Mouse (Mus musculus) embryonic facial prominence, embryonic 11.5 days (tissue): ENCODE measurements around the gene Rpl12. TPM values are rescaled to one million over a fixed set of nuclear protein-coding genes. Genes with fewer than 3 reads are reported as not detected.

Experiments
- ATAC-seq: fragments of 200-750 bp; cut with Nextera tagmentation; replicated peaks from 2 replicates; pipeline ENCODE4 v1.8.0; 2017; ENCODE audit warnings: low read depth; ENCODE audit not compliant: insufficient number of reproducible peaks, low FRiP score, low TSS enrichment
- DNase-seq: peaks from one replicate; pipeline ENCODE4 v3.0.0-alpha.2; 2015; ENCODE audit warnings: low spot score
- H3K27ac ChIP-seq: fragments of 300-500 bp; sonication (generic); replicated peaks from 2 replicates; pipeline ENCODE4 v1.5.1; 2014; ENCODE audit warnings: mild to moderate bottlenecking, low read depth, low read length, control low read depth
- H3K27me3 ChIP-seq: fragments of 300-500 bp; sonication (generic); 2 replicates; pipeline ENCODE4 v1.6.1; 2014; ENCODE audit warnings: mild to moderate bottlenecking, low read length, moderate library complexity, mixed read lengths; ENCODE audit not compliant: control insufficient read depth, insufficient read depth
- H3K36me3 ChIP-seq: fragments of 300-500 bp; sonication (generic); replicated peaks from 2 replicates; pipeline ENCODE4 v1.6.1; 2014; ENCODE audit warnings: low read depth, mild to moderate bottlenecking, low read length, moderate library complexity, mixed read lengths; ENCODE audit not compliant: control insufficient read depth, insufficient read depth
- H3K4me1 ChIP-seq: fragments of 300-500 bp; sonication (generic); 2 replicates; pipeline ENCODE4 v1.6.1; 2014; ENCODE audit warnings: low read length, mixed read lengths; ENCODE audit not compliant: control insufficient read depth, insufficient read depth
- H3K4me2 ChIP-seq: fragments of 300-500 bp; sonication (generic); 2 replicates; pipeline ENCODE4 v1.6.1; 2014; ENCODE audit warnings: low read depth, mild to moderate bottlenecking, control low read depth, low read length, moderate library complexity
- H3K4me3 ChIP-seq: fragments of 300-500 bp; sonication (generic); 2 replicates; pipeline ENCODE4 v1.5.1; 2014; ENCODE audit warnings: low read depth, low read length, control low read depth
- H3K9ac ChIP-seq: fragments of 300-500 bp; sonication (generic); replicated peaks from 2 replicates; pipeline ENCODE4 v1.6.1; 2014; ENCODE audit warnings: mild to moderate bottlenecking, control low read depth, low read length
- H3K9me3 ChIP-seq: fragments of 300-500 bp; sonication (generic); replicated peaks from 2 replicates; pipeline ENCODE4 v1.6.1; 2016; ENCODE audit warnings: mild to moderate bottlenecking, low read length, inconsistent platforms, mixed read lengths; ENCODE audit not compliant: control insufficient read depth
- WGBS: fragments of 180-500 bp; shearing (Covaris S2); extraction: QIAGEN DNeasy Blood & Tissue Kit; methylation state at CpG from one replicate; pipeline ENCODE4 v1.1.7; 2014; 5-methylcytosine and 5-hydroxymethylcytosine counted together
- polyA plus RNA-seq: library from polyadenylated mRNA; unstranded; fragments of >200 nt; fragmentation: Nextera tagmentation; extraction: Ambion mirVana; gene quantifications from 2 replicates; pipeline ENCODE4 v1.2.1, GENCODE M21; 2014

Rpl12 gene
- 162 and 191 TPM in 2 replicates for polyA plus RNA-seq

DNA sequence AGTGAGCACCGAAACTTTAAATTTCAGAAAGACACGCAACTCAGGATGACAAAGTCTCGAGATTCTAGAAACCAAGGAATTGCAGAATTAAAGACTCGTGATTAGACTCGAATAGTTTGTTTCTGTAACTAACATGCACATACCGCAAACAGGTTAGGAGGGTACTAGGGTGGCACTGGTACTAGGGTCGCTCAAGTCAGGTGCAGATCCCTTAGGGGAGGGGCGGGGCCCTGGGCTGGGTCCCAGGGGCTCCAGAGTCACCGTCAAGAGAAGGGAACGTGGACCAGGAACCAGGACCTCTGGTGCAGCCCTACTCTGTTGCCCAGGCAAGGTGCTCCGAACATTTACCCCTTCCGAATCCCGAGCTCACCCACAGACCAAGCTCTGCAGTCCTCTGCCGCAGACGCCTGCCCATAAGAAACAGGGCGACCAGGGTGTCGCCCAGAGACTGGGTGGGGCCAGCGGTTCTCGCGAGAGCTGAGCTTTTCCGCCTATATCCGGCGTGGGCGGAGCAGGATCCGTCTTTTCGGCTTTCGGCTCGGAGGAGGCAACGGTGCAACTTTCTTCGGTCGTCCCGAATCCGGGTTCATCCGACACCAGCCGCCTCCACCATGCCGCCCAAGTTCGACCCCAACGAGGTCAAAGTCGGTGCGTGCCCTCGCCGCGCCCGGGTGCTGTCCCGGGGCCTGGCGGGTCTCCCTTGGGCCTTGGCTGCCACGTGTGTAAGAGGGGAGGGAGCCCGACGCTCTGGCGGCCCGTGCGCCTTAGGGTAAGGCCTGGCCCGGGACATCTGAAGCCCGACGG, at the start of gene Rpl12, which contains the start of gene Lrsam1:
TSS of gene Rpl12 (plus strand) at position 368 of the 804 bp plus-strand sequence.
TSS of gene Lrsam1 (minus strand) at position 423 of the 804 bp plus-strand sequence.
- Histone ChIP-seq H3K9me3 (no peaks in the 10 kb centered on the region), H3K4me3 (peak within 1 kb of the TSS; percentile 92), H3K27ac (peak within 1 kb of the TSS; percentile 80), H3K36me3 (peaks cover 10% of the 10 kb centered on the region), H3K9ac (peak within 1 kb of the TSS; percentile 97), H3K27me3 (no peaks in the 10 kb centered on the region), H3K4me1 (peaks cover 4% of the 10 kb centered on the region; the same call in 1 of the 2 replicates), H3K4me2 (peak within 1 kb of the TSS; percentile 87)
- ATAC-seq: peak; percentile 88
- peak; percentile 95 for DNase-seq
- WGBS: 3% methylated on average over 55 of the region's 55 CpGs

DNA sequence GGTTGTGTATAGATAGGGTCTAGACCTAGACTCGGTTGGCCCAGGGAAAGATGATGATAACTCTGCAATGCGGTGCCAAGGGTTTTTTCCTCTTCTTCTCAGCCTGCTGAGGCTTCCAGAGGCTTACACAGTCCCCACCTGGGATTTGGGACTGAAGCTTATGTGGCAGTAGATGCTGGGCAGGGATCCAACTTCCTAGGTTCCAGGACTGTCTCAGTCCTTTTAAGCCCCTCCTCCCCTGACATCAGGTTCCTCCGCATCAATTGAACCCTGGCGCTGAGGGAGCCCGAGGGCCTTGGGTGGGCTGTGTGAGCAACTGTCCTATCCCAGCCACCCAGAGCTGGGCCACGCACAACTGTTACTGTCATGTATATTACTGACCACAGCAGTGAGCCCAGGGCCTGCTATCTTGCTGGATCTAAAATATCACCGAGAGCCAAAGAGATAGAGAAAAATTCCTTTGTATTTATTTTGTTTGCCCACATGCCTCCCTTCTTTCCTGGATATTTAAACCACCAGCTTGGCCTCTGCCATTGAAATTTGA, 49.6 kb upstream of the Rpl12 start:
- no peak for DNase-seq
- H3K9me3 ChIP-seq: no peaks in the 10 kb centered on the region
- H3K27ac ChIP-seq: no peak overlapping the region
- H3K36me3 ChIP-seq: no peaks in the 10 kb centered on the region; the same call in 1 of the 2 replicates
- no peaks in the 10 kb centered on the region for H3K27me3 ChIP-seq
- no peaks in the 10 kb centered on the region; the same call in none of the 2 replicates for H3K4me1 ChIP-seq
- ATAC-seq: no peak
- H3K4me3 ChIP-seq: no peak overlapping the region
- no peak overlapping the region for H3K4me2 ChIP-seq
- H3K9ac ChIP-seq: no peak overlapping the region
- 83% methylated on average over 7 of the region's 7 CpGs for WGBS

- 26% methylated on average over 19 of the region's 19 CpGs for WGBS
- H3K4me2 ChIP-seq: no peak overlapping the region
- no peaks in the 10 kb centered on the region; the same call in 1 of the 2 replicates for H3K36me3 ChIP-seq
- H3K27ac ChIP-seq: no peak overlapping the region
- no peaks in the 10 kb centered on the region for H3K9me3 ChIP-seq
- H3K4me3 ChIP-seq: no peak overlapping the region
- ATAC-seq (no peak), DNase-seq (peak; percentile 93)
- no peaks in the 10 kb centered on the region; the same call in 1 of the 2 replicates for H3K4me1 ChIP-seq
- H3K27me3 ChIP-seq: no peaks in the 10 kb centered on the region
- H3K9ac ChIP-seq: no peak overlapping the region
Observed at GRCm38 (mm10) chr2:32912210-32912804, 49.1 kb upstream of the Rpl12 start.

- Histone ChIP-seq H3K9me3 (no peaks in the 10 kb centered on the region), H3K4me2 (no peak overlapping the region), H3K4me3 (no peak overlapping the region), H3K27ac (peak overlapping the region; percentile 7), H3K4me1 (no peaks in the 10 kb centered on the region), H3K36me3 (no peaks in the 10 kb centered on the region; the same call in 1 of the 2 replicates), H3K27me3 (no peaks in the 10 kb centered on the region), H3K9ac (peak overlapping the region; percentile 37)
- no peak for ATAC-seq
- 68% methylated on average over 5 of the region's 5 CpGs for WGBS
- no peak for DNase-seq
Observed at GRCm38 (mm10) chr2:32914362-32914761, 47.0 kb upstream of the Rpl12 start.

- Histone ChIP-seq H3K4me2 (no peak overlapping the region), H3K27me3 (no peaks in the 10 kb centered on the region), H3K4me1 (no peaks in the 10 kb centered on the region), H3K9me3 (no peaks in the 10 kb centered on the region), H3K36me3 (no peaks in the 10 kb centered on the region; the same call in none of the 2 replicates), H3K9ac (0 out of 2 replicates have a peak overlapping the region, but pooled peaks have one; percentile 1), H3K27ac (peak overlapping the region; percentile 7), H3K4me3 (no peak overlapping the region)
- WGBS: 37% methylated on average over 3 of the region's 3 CpGs
- peak; percentile 7 for DNase-seq
- ATAC-seq: no peak
Observed at GRCm38 (mm10) chr2:32914896-32915295, 46.5 kb upstream of the Rpl12 start.

DNA sequence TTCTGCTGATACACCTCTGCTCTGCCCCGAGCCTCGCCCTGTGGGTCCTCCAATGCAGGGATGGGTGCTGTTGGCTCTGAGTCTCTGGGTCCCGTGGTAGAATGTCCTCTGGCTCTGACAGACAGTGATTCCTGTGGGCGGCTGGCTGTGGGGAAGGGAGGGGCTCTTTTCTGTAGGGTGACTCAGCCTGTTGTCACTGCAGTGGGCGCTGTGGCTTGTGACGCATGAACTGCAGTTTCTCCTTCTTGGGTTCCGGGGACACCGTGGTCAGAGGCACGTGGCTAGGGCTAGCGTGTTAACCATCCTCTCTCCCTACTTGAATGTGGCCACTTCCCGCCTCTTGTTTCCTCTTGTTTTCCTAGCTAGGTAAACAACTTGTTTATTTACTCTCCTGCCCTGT, 43.8 kb upstream of the Rpl12 start:
- Histone ChIP-seq H3K4me1 (no peaks in the 10 kb centered on the region), H3K9me3 (no peaks in the 10 kb centered on the region), H3K27me3 (no peaks in the 10 kb centered on the region), H3K4me2 (no peak overlapping the region), H3K36me3 (no peaks in the 10 kb centered on the region; the same call in none of the 2 replicates), H3K4me3 (no peak overlapping the region), H3K9ac (no peak overlapping the region; the same call in 1 of the 2 replicates), H3K27ac (no peak overlapping the region)
- no peak for DNase-seq
- WGBS: 86% methylated on average over 11 of the region's 11 CpGs
- no peak for ATAC-seq

- WGBS: 41% methylated on average over 9 of the region's 9 CpGs
- H3K36me3 ChIP-seq: no peaks in the 10 kb centered on the region; the same call in none of the 2 replicates
- no peak overlapping the region for H3K9ac ChIP-seq
- H3K9me3 ChIP-seq: no peaks in the 10 kb centered on the region
- H3K4me3 ChIP-seq: no peak overlapping the region
- no peaks in the 10 kb centered on the region for H3K4me1 ChIP-seq
- H3K4me2 ChIP-seq: no peak overlapping the region
- H3K27me3 ChIP-seq: no peaks in the 10 kb centered on the region
- peak; percentile 18 for DNase-seq
- H3K27ac ChIP-seq: peak overlapping the region; percentile 9; the same call in 1 of the 2 replicates
- no peak for ATAC-seq
Observed at GRCm38 (mm10) chr2:32918391-32918790, 43.0 kb upstream of the Rpl12 start.
